Comparison of ENCODE assay signal across 9 mouse cellular contexts in genomic region chr9:118705381-118706074, GRCm38 (mm10).
DNase-seq lines count a peak whose midpoint lies in the region; ATAC-seq and TF ChIP-seq lines count a peak whose summit lies in the region.
"Had no signal": no experiment of that assay in that cellular context is flagged by ENCODE, and none has a peak within 500 bp of the region (broad histone marks: within the 10 kb centered on the region; RNA-seq: fewer than 3 reads in every experiment).

No protein-coding gene starts in this region.

- H3K4me1 ChIP-seq in forebrain, embryonic 13.5 days = peaks cover 15% of the 10 kb centered on the region
- H3K4me1 ChIP-seq in forebrain, embryonic 12.5 days = 0 out of 2 replicates have a peak, but pooled peaks cover 8% of the 10 kb centered on the region
- H3K4me1 ChIP-seq in ES-E14 (ENCODE audit: control insufficient read depth in 2 of 2, insufficient read depth in 2 of 2, low read length in 2 of 2, poor library complexity in 1 of 2) = no peaks in the 10 kb centered on the region; a peak in 1 of 4 replicates
- no peaks in the 10 kb centered on the region; the same call in 1 of the 2 replicates for H3K4me1 ChIP-seq in kidney, adult 2 months (ENCODE audit: control insufficient read depth, insufficient read depth, low read length)
- H3K4me1 ChIP-seq: midbrain, embryonic 12.5 days had no signal

- peak; percentile 68 for DNase-seq in ES-E14 (ENCODE audit: low read depth, low spot score)
- peak; percentile 32 for DNase-seq in kidney, adult 2 months
- peak; percentile 58 to 59 for DNase-seq in lung, postnatal 4 days
- no peak for DNase-seq in gastrocnemius, postnatal 25 days
- no peak for DNase-seq in layer of hippocampus, postnatal 14 days (ENCODE audit: low spot score in 2 of 2)

- in situ Hi-C loops in ES-E14 (cut with MboI; ENCODE audit: low sequenced_read_pairs in 2 of 2, unreplicated experiment in 2 of 2) = no loop called here

- H3K9ac ChIP-seq in forebrain, embryonic 13.5 days = no peak overlapping the region
- H3K9ac ChIP-seq in forebrain, embryonic 12.5 days = no peak overlapping the region
- no peak overlapping the region for H3K9ac ChIP-seq in ES-E14 (ENCODE audit: insufficient read depth, low read depth, low read length, poor library complexity, severe bottlenecking)
- H3K9ac ChIP-seq: midbrain, embryonic 12.5 days had no signal

- H3K27ac ChIP-seq in forebrain, embryonic 13.5 days = no peak overlapping the region
- no peak overlapping the region for H3K27ac ChIP-seq in forebrain, embryonic 12.5 days
- no peak overlapping the region for H3K27ac ChIP-seq in ES-E14 (ENCODE audit: insufficient read depth, low read depth, low read length, poor library complexity, severe bottlenecking)
- H3K27ac ChIP-seq in kidney, adult 2 months (ENCODE audit: insufficient read depth, low read depth, low read length) = no peak overlapping the region
- H3K27ac ChIP-seq: midbrain, embryonic 12.5 days had no signal

- H3K36me3 ChIP-seq in forebrain, embryonic 13.5 days (ENCODE audit: poor library complexity, severe bottlenecking) = no peaks in the 10 kb centered on the region
- no peaks in the 10 kb centered on the region for H3K36me3 ChIP-seq in forebrain, embryonic 12.5 days (replicated peaks)
- H3K36me3 ChIP-seq in ES-E14 (ENCODE audit: control insufficient read depth, insufficient read depth, low read length, poor library complexity, severe bottlenecking) = no peaks in the 10 kb centered on the region; the same call in 1 of the 2 replicates
- no peaks in the 10 kb centered on the region for H3K36me3 ChIP-seq in kidney, adult 2 months (ENCODE audit: control insufficient read depth, insufficient read depth, low read length)
- H3K36me3 ChIP-seq: midbrain, embryonic 12.5 days had no signal

- no peak for TF ChIP-seq POLR2A in kidney, adult 2 months (IDR thresholded peaks at IDR 0.05; ENCODE audit: low read depth, low read length)

- no peak overlapping the region for H3K4me2 ChIP-seq in forebrain, embryonic 13.5 days
- H3K4me2 ChIP-seq in forebrain, embryonic 12.5 days = no peak overlapping the region
- H3K4me2 ChIP-seq: midbrain, embryonic 12.5 days had no signal

- no peak overlapping the region for H3K4me3 ChIP-seq in forebrain, embryonic 13.5 days
- H3K4me3 ChIP-seq in forebrain, embryonic 12.5 days (replicated peaks) = no peak overlapping the region
- H3K4me3 ChIP-seq in ES-E14 (ENCODE audit: insufficient read depth in 1 of 2, low read depth in 1 of 2, low read length in 2 of 2, poor library complexity in 1 of 2, severe bottlenecking in 1 of 2) = no peak overlapping the region
- no peak overlapping the region for H3K4me3 ChIP-seq in kidney, adult 2 months (ENCODE audit: insufficient read depth, low read depth, low read length)
- H3K4me3 ChIP-seq: midbrain, embryonic 12.5 days had no signal

- WGBS in forebrain, embryonic 13.5 days = 59% methylated on average over 14 of the region's 14 CpGs
- WGBS in forebrain, embryonic 12.5 days = 60% methylated on average over 14 of the region's 14 CpGs
- 47% methylated on average over 14 of the region's 14 CpGs for WGBS in kidney, adult 2 months

- TF ChIP-seq CTCF in kidney, adult 2 months (conservative IDR thresholded peaks at IDR 0.05; ENCODE audit: insufficient read depth, insufficient read length, low read depth, low read length) = no peak

- no peaks in the 10 kb centered on the region for H3K27me3 ChIP-seq in forebrain, embryonic 13.5 days
- H3K27me3 ChIP-seq in forebrain, embryonic 12.5 days = no peaks in the 10 kb centered on the region
- H3K27me3 ChIP-seq in kidney, adult 2 months (replicated peaks; ENCODE audit: control insufficient read depth, insufficient read depth, low read length) = no peaks in the 10 kb centered on the region
- H3K27me3 ChIP-seq: midbrain, embryonic 12.5 days had no signal

- peak; percentile 38; the same call in 1 of the 2 replicates for ATAC-seq in forebrain, embryonic 13.5 days
- no peak for ATAC-seq in forebrain, embryonic 12.5 days (ENCODE audit: low FRiP score)
- ATAC-seq in erythroid progenitor cell, adult 5-6 weeks (replicated peaks; ENCODE audit: low FRiP score, poor library complexity, severe bottlenecking) = no peak

- H3K9me3 ChIP-seq in forebrain, embryonic 13.5 days (replicated peaks) = no peaks in the 10 kb centered on the region
- H3K9me3 ChIP-seq in forebrain, embryonic 12.5 days = no peaks in the 10 kb centered on the region
- no peaks in the 10 kb centered on the region for H3K9me3 ChIP-seq in ES-E14 (ENCODE audit: control insufficient read depth, insufficient read depth, low read depth, low read length)
- H3K9me3 ChIP-seq: midbrain, embryonic 12.5 days had no signal

TF ChIP-seq in ES-E14, 5 proteins besides CTCF, POLR2A, EP300 and RAD21:
- no peak for TF ChIP-seq MAFK (IDR thresholded peaks at IDR 0.05; ENCODE audit: insufficient read depth, low read depth, low read length)

Comparison
In these comparisons a context has a peak if more than half of its experiments do, and no peak if none do; other contexts are left out.
1. DNase-seq: peak in ES-E14 (single experiment), kidney, adult 2 months (single experiment) and lung, postnatal 4 days (2 of 2); none in gastrocnemius, postnatal 25 days (single experiment) and layer of hippocampus, postnatal 14 days (0 of 2).